Comparison of ENCODE assay signal across 19 mouse cellular contexts in genomic region chr9:79146004-79146403, GRCm38 (mm10).
"Had no signal": no experiment of that assay in that cellular context is flagged by ENCODE, and none has a peak within 500 bp of the region (broad histone marks: within the 10 kb centered on the region; RNA-seq: fewer than 3 reads in every experiment).

No protein-coding gene starts in this region.

- DNase-seq: cerebellum, adult 9-11 months; cerebellum, postnatal 10 days; cerebellum, postnatal 14 days; cerebellum, postnatal 25 days; cerebellum, postnatal 36 days; embryo, embryonic 11 days; forebrain, postnatal 0 days; gastrocnemius, adult 2 months; gastrocnemius, postnatal 10 days; gastrocnemius, postnatal 14 days; gastrocnemius, postnatal 25 days; gastrocnemius, postnatal 36 days; heart, adult 11 months; heart, adult 18-20 months; heart, adult 2 months had no signal

- ATAC-seq: forebrain, embryonic 13.5 days; forebrain, embryonic 14.5 days; forebrain, embryonic 15.5 days; forebrain, embryonic 16.5 days; forebrain, postnatal 0 days had no signal
